9 mouse cellular contexts compared by ENCODE assay signal in the genomic region with DNA sequence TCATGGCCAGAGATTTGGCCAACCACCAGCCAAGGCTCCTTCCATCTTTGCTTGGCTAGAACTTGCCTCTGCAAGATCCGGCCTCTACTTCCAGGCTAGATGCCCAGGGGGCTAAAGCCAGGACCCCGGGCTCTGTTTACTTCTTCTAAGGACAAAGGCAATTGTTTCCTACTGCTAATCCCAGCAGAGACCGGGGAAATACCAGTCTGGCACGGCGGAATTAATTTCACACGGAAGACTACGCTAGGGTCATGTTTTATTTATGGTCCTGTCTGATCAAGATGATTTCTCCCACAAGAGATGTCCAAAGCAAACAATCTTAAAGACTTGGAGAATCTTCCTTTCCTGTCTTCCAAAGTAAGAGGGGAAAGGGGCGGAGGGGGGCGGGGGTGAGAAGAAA. TPM values are rescaled to one million over a fixed set of nuclear protein-coding genes. Genes with fewer than 3 reads are reported as not detected.
DNase-seq lines count a peak whose midpoint lies in the region; ATAC-seq and TF ChIP-seq lines count a peak whose summit lies in the region.
"Had no signal": no experiment of that assay in that cellular context is flagged by ENCODE, and none has a peak within 500 bp of the region (broad histone marks: within the 10 kb centered on the region; RNA-seq: fewer than 3 reads in every experiment).

No protein-coding gene starts in this region.

- H3K36me3 ChIP-seq in kidney, embryonic 15.5 days: no peaks in the 10 kb centered on the region
- no peaks in the 10 kb centered on the region for H3K36me3 ChIP-seq in kidney, adult 2 months (ENCODE audit: control insufficient read depth, insufficient read depth, low read length)
- no peaks in the 10 kb centered on the region for H3K36me3 ChIP-seq in embryonic facial prominence, embryonic 14.5 days (ENCODE audit: control insufficient read depth, insufficient read depth, low read length)
- no peaks in the 10 kb centered on the region for H3K36me3 ChIP-seq in hindbrain, embryonic 16.5 days (ENCODE audit: control insufficient read depth, insufficient read depth, low read length)
- H3K36me3 ChIP-seq in neural tube, embryonic 13.5 days: no peaks in the 10 kb centered on the region

- WGBS in kidney, embryonic 15.5 days: 7% methylated on average over 9 of the region's 9 CpGs
- 30% methylated on average over 9 of the region's 9 CpGs for WGBS in kidney, adult 2 months
- 12% methylated on average over 9 of the region's 9 CpGs for WGBS in embryonic facial prominence, embryonic 14.5 days
- 7% methylated on average over 9 of the region's 9 CpGs for WGBS in hindbrain, embryonic 16.5 days
- 8% methylated on average over 8 of the region's 9 CpGs for WGBS in neural tube, embryonic 13.5 days

- peak overlapping the region; percentile 76 for H3K4me3 ChIP-seq in kidney, embryonic 15.5 days (replicated peaks)
- H3K4me3 ChIP-seq in kidney, adult 2 months (ENCODE audit: insufficient read depth, low read depth, low read length): no peak overlapping the region
- peak overlapping the region; percentile 71 for H3K4me3 ChIP-seq in embryonic facial prominence, embryonic 14.5 days (ENCODE audit: low read depth, low read length)
- H3K4me3 ChIP-seq in hindbrain, embryonic 16.5 days (ENCODE audit: low read length): peak overlapping the region; percentile 87
- H3K4me3 ChIP-seq in neural tube, embryonic 13.5 days: peak overlapping the region; percentile 74

- H3K9me3 ChIP-seq in kidney, embryonic 15.5 days (replicated peaks): no peaks in the 10 kb centered on the region
- no peaks in the 10 kb centered on the region for H3K9me3 ChIP-seq in embryonic facial prominence, embryonic 14.5 days (ENCODE audit: control insufficient read depth, low read length)
- no peaks in the 10 kb centered on the region for H3K9me3 ChIP-seq in hindbrain, embryonic 16.5 days (ENCODE audit: control insufficient read depth, low read length)
- no peaks in the 10 kb centered on the region for H3K9me3 ChIP-seq in neural tube, embryonic 13.5 days

- peaks cover 41% of the 10 kb centered on the region for H3K4me1 ChIP-seq in kidney, embryonic 15.5 days
- H3K4me1 ChIP-seq in kidney, adult 2 months (ENCODE audit: control insufficient read depth, insufficient read depth, low read length): peaks cover 18% of the 10 kb centered on the region
- peaks cover 9% of the 10 kb centered on the region; the same call in 1 of the 2 replicates for H3K4me1 ChIP-seq in embryonic facial prominence, embryonic 14.5 days (ENCODE audit: control insufficient read depth, insufficient read depth, low read length)
- H3K4me1 ChIP-seq in hindbrain, embryonic 16.5 days (ENCODE audit: control insufficient read depth, insufficient read depth, low read depth, low read length): peaks cover 16% of the 10 kb centered on the region
- peaks cover 30% of the 10 kb centered on the region for H3K4me1 ChIP-seq in neural tube, embryonic 13.5 days (replicated peaks)

- no peak for TF ChIP-seq CTCF in kidney, adult 2 months (conservative IDR thresholded peaks at IDR 0.05; ENCODE audit: insufficient read depth, insufficient read length, low read depth, low read length)

- no peak overlapping the region for H3K9ac ChIP-seq in kidney, embryonic 15.5 days
- no peak overlapping the region for H3K9ac ChIP-seq in embryonic facial prominence, embryonic 14.5 days (ENCODE audit: low read depth, low read length)
- no peak overlapping the region; the same call in 1 of the 2 replicates for H3K9ac ChIP-seq in hindbrain, embryonic 16.5 days (ENCODE audit: low read depth, low read length)
- no peak overlapping the region for H3K9ac ChIP-seq in neural tube, embryonic 13.5 days

- DNase-seq in kidney, adult 2 months: no peak
- no peak for DNase-seq in embryonic facial prominence, embryonic 14.5 days (ENCODE audit: low spot score)
- DNase-seq in urinary bladder, adult 2 months (ENCODE audit: low spot score): no peak
- no peak for DNase-seq in gastrocnemius, postnatal 10 days
- DNase-seq: adrenal gland, postnatal 36 days had no signal

- TF ChIP-seq POLR2A in kidney, adult 2 months (IDR thresholded peaks at IDR 0.05; ENCODE audit: low read depth, low read length): no peak

- peaks cover 70% of the 10 kb centered on the region for H3K27me3 ChIP-seq in kidney, embryonic 15.5 days
- no peaks in the 10 kb centered on the region for H3K27me3 ChIP-seq in kidney, adult 2 months (replicated peaks; ENCODE audit: control insufficient read depth, insufficient read depth, low read length)
- H3K27me3 ChIP-seq in embryonic facial prominence, embryonic 14.5 days (replicated peaks; ENCODE audit: control insufficient read depth, insufficient read depth, low read length): peaks cover 35% of the 10 kb centered on the region
- H3K27me3 ChIP-seq in hindbrain, embryonic 16.5 days (replicated peaks; ENCODE audit: control insufficient read depth, insufficient read depth, low read length): peaks cover 10% of the 10 kb centered on the region
- H3K27me3 ChIP-seq in neural tube, embryonic 13.5 days: peaks cover 44% of the 10 kb centered on the region

- H3K27ac ChIP-seq in kidney, embryonic 15.5 days: no peak overlapping the region
- no peak overlapping the region for H3K27ac ChIP-seq in kidney, adult 2 months (ENCODE audit: insufficient read depth, low read depth, low read length)
- H3K27ac ChIP-seq in embryonic facial prominence, embryonic 14.5 days (replicated peaks; ENCODE audit: low read depth, low read length): no peak overlapping the region
- H3K27ac ChIP-seq in hindbrain, embryonic 16.5 days (ENCODE audit: low read depth, low read length): no peak overlapping the region
- H3K27ac ChIP-seq in neural tube, embryonic 13.5 days (replicated peaks): no peak overlapping the region

- peak overlapping the region; percentile 96 for H3K4me2 ChIP-seq in kidney, embryonic 15.5 days
- peak overlapping the region; percentile 85 for H3K4me2 ChIP-seq in embryonic facial prominence, embryonic 14.5 days (ENCODE audit: low read depth, low read length)
- peak overlapping the region; percentile 99 for H3K4me2 ChIP-seq in hindbrain, embryonic 16.5 days (ENCODE audit: low read length)
- H3K4me2 ChIP-seq in neural tube, embryonic 13.5 days: peak overlapping the region; percentile 91

- ATAC-seq in kidney, embryonic 15.5 days (replicated peaks; ENCODE audit: low FRiP score): no peak
- no peak for ATAC-seq in embryonic facial prominence, embryonic 14.5 days (ENCODE audit: low read depth)
- ATAC-seq in hindbrain, embryonic 16.5 days: no peak
- ATAC-seq in neural tube, embryonic 13.5 days (ENCODE audit: low read depth): no peak
- no peak for ATAC-seq in frontal cortex, adult (ENCODE audit: low TSS enrichment)

RNA-seq across cellular contexts. Expression of a gene that starts 1.6 kb away (rescaled TPM):
- polyA plus RNA-seq in kidney, embryonic 15.5 days (2015; fragmentation: Nextera tagmentation; extraction: Ambion mirVana): 24.3 and 24.7 TPM in 2 replicates
- polyA plus RNA-seq in kidney, adult 2 months (2012; rRNA removed): 5.1 and 6.5 TPM in 2 replicates
- polyA plus RNA-seq in embryonic facial prominence, embryonic 14.5 days (2014; fragmentation: Nextera tagmentation; extraction: Ambion mirVana): 21.1 and 24.3 TPM in 2 replicates
- 24.6 and 26.5 TPM in 2 replicates for polyA plus RNA-seq in hindbrain, embryonic 16.5 days (2015; fragmentation: Nextera tagmentation; extraction: Ambion mirVana)
- polyA plus RNA-seq in neural tube, embryonic 13.5 days (2015; fragmentation: Nextera tagmentation; extraction: Ambion mirVana): 18.4 and 19.5 TPM in 2 replicates
- polyA plus RNA-seq in urinary bladder, adult 2 months (2012; rRNA removed): 25.6 and 40.7 TPM in 2 replicates
- 10 to 100 TPM; 33.1 to 46.3 TPM for total RNA-seq in gastrocnemius, postnatal 10 days (2021)
